Mouse (Mus musculus) megakaryocyte-erythroid progenitor cell, adult 5 weeks (primary cell): ENCODE results near the gene Mpi. TPM values are rescaled to one million over a fixed set of nuclear protein-coding genes. Genes with fewer than 3 reads are reported as not detected.

ENCODE experiments used
- polyA plus RNA-seq: library from polyadenylated mRNA; stranded (reverse); fragments of >175 nt; gene quantifications from 2 replicates; pipeline ENCODE4 v1.2.3, GENCODE M21; 2012

Mpi gene
- 6.2 and 8.3 TPM in 2 replicates for polyA plus RNA-seq

GRCm38 (mm10) chr9:57552139-57552887, at the start of gene Mpi:
Gene Mpi (minus strand): TSS chr9:57552763.

GRCm38 (mm10) chr9:57589224-57590126, 36.9 kb upstream of the Mpi start, which contains the start of gene Ulk3:
Gene Ulk3 (plus strand): TSS chr9:57589452.

GRCm38 (mm10) chr9:57560861-57561710, 8.5 kb upstream of the Mpi start, which contains the start of gene Scamp2:
Gene Scamp2 (plus strand): TSS chr9:57560943.

GRCm38 (mm10) chr9:57537044-57537727, 15.4 kb downstream of the Mpi start, which contains the start of gene Fam219b:
Gene Fam219b (plus strand): TSS chr9:57537528.

GRCm38 (mm10) chr9:57521056-57521911, 31.3 kb downstream of the Mpi start, which contains the start of gene Cox5a:
Gene Cox5a (plus strand): TSS chr9:57521274.

GRCm38 (mm10) chr9:57503622-57504380, 48.8 kb downstream of the Mpi start, which contains the start of gene Rpp25:
Gene Rpp25 (plus strand): TSS chr9:57504026.

Other genes starting within 250 kb of the Mpi start
- gene Ppcdc, start 112.6 kb downstream of the Mpi start, polyA plus RNA-seq = 5.8 and 6.9 TPM in 2 replicates
- 0.84 and 2.5 TPM in 2 replicates for gene Scamp5, start 84.7 kb downstream of the Mpi start, polyA plus RNA-seq
- gene Rpp25, start 48.7 kb downstream of the Mpi start, polyA plus RNA-seq = 0.13 and 0.38 TPM in 2 replicates
- 434 and 534 TPM in 2 replicates for gene Cox5a, start 31.5 kb downstream of the Mpi start, polyA plus RNA-seq
- 10.4 and 14.8 TPM in 2 replicates for gene Fam219b, start 15.2 kb downstream of the Mpi start, polyA plus RNA-seq
- 39.3 and 40.6 TPM in 2 replicates for gene Scamp2, start 8.2 kb upstream of the Mpi start, polyA plus RNA-seq
- 3.7 and 5.0 TPM in 2 replicates for gene Ulk3, start 36.7 kb upstream of the Mpi start, polyA plus RNA-seq
- 0.16 TPM in 1 of 2 replicates, not detected in the other for gene Cplx3, start 53.5 kb upstream of the Mpi start, polyA plus RNA-seq
- not detected in 2 replicates for gene Lman1l, start 68.0 kb upstream of the Mpi start, polyA plus RNA-seq
- 284 and 309 TPM in 2 replicates for gene Csk, start 100.9 kb upstream of the Mpi start, polyA plus RNA-seq
- gene Cyp1a2, start 130.9 kb upstream of the Mpi start, polyA plus RNA-seq = not detected in 2 replicates
- 0.08 and 0.12 TPM in 2 replicates for gene Cyp1a1, start 135.2 kb upstream of the Mpi start, polyA plus RNA-seq
- 11.6 and 12.9 TPM in 2 replicates for gene Edc3, start 155.8 kb upstream of the Mpi start, polyA plus RNA-seq
- gene Clk3, start 213.1 kb upstream of the Mpi start, polyA plus RNA-seq = 70.6 and 84.9 TPM in 2 replicates